Mouse (Mus musculus): Measurements from ENCODE around the gene 4932438H23Rik. TPM values are rescaled to one million over a fixed set of nuclear protein-coding genes. Genes with fewer than 3 reads are reported as not detected.

The 4932438H23Rik gene
- polyA plus RNA-seq, 1 experiment from 2014 or later, result 0.31 TPM

GRCm38 (mm10) chr16:91057741-91058140, 37.2 kb downstream of the 4932438H23Rik start:
- no peak for DNase-seq (ENCODE audit: low spot score)

DNA sequence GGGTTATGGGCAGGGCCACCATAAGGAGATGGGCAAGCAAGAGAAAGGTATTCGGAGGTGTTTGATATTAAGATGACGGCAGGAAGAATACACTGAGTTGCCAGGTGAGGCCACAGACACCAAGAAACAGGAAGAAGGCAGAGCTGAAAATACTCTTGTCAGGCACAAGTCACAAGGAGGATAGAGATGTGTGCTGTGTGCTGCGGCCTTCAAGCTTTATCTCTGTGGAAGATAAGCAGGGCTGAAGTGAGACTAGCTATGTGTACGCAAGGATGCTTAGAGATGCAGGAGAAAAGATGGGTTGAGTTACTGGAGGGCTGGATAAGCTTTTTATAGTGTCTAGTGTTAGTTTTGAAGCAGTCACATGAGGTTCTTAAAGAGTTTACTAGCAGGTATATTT, 37.7 kb downstream of the 4932438H23Rik start:
- DNase-seq (ENCODE audit: low spot score), result no peak

GRCm38 (mm10) chr16:91056043-91056821, 38.7 kb downstream of the 4932438H23Rik start:
- peak; percentile 70 for DNase-seq (ENCODE audit: low spot score)

DNA sequence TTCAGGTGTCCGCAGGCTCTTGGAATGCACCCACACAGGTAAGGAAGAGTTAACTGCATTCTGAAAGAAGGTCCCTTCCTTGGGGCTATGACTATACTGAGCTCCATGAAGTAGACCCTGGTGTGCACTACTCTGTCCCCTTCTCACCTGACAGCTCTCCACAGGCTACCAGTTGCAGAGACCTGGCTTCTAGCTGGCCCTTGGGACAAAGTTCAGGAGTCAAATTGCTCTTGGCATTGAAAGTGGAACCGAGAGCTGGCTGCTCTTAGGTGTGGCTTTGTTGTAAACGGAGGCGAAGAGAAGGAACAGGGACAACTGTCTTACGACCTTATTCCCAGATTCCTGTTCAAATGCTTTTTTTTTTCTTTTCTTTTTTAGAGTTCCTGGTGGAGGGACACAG, 39.8 kb downstream of the 4932438H23Rik start:
- DNase-seq (ENCODE audit: low spot score), result no peak

GRCm38 (mm10) chr16:91053599-91053998, 41.3 kb downstream of the 4932438H23Rik start:
- DNase-seq (ENCODE audit: low spot score), result no peak

DNA sequence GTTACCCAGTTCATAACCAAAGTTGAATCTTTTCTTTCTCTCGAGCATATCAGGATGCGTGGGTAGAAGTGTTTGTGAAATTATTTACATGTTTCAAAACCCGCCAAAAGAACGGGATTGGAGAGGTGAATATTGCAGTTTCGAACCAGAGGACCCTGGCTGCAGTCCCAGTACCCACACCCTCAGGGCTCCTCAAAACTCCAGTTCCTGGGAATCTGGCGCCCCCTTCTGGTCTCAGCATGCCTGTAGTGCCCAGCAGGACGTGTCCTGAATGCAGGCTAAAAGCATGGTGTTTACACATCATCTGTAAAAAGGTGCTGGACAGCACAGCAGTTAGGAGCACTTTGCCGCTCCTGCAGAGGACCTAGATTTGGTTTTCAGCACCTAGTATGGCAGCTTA, 49.4 kb downstream of the 4932438H23Rik start:
- peak; percentile 56 for DNase-seq (ENCODE audit: low spot score)

DNA sequence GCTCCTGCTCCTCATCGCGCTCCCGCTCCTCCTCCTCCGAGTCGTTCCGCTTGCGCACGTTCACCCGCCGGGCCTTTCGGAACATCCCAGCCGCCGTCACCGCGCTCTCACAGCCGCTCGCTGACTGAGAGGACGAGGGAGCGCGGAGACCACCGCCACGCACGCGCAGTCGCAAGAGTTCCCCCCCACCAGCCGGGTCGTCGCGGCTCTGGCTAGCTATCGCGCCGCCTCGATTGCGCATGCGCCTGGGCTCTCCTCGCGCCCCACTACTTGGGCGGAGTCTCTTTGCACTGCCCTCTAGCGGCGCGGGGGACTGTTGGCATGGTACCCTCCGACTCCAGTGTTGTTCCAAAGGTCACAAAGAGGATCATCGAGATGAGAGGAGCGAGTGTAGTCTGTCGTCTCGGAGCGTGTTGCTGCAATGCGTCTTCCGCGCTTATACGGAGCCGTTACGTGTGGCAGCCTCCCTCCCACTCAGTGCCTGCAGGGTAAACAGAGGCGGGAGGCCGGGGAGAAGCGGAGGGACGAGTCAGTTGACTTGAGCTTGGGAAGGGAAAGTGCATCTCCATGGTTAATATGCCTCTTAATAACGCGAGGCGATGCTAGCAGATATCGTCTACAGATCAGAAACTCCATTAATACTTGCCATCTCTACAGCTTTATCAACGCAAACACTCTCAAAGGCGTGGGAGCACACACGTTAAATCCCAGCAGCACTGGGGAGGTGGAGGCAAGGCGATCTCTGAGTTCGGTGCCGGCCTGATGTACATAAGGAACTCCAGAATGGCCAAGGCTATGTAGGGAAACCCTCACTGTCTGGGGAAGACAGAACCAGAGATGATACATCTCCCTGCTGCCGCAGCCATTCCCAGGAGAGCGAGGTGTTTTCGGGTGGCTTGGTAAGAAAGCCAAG, 50.4 kb downstream of the 4932438H23Rik start, which contains the start of gene Paxbp1:
Paxbp1 (minus strand) TSS at position 274 of the 913 bp plus-strand sequence.
- peak; percentile 100 for DNase-seq (ENCODE audit: low spot score)

- DNase-seq (ENCODE audit: low spot score), result peak; percentile 59
Observed at GRCm38 (mm10) chr16:91043461-91044248, 51.3 kb downstream of the 4932438H23Rik start.

DNA sequence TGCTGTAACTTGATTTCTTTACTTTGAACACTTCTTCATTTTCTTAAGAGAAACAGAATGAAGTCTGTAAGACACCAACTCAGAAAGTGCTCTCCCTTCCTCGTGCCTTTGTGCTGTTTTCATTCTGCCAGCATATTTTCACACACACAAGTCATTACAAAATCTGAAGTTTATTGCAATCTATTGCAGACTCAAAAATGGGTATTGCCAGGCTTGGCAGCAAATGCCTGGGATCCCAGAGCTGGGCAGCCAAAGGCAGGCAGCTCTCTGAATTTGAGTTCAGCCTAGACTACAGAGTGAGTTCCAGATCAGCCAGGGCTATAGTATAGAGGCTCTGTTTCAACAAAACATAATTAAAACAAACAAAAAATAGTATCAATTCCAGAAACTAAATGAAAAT, 52.3 kb downstream of the 4932438H23Rik start:
- no peak for DNase-seq (ENCODE audit: low spot score)

GRCm38 (mm10) chr16:91035866-91036265, 59.1 kb downstream of the 4932438H23Rik start:
- DNase-seq (ENCODE audit: low spot score), result no peak

GRCm38 (mm10) chr16:91030751-91031150, 64.2 kb downstream of the 4932438H23Rik start:
- no peak for DNase-seq (ENCODE audit: low spot score)

DNA sequence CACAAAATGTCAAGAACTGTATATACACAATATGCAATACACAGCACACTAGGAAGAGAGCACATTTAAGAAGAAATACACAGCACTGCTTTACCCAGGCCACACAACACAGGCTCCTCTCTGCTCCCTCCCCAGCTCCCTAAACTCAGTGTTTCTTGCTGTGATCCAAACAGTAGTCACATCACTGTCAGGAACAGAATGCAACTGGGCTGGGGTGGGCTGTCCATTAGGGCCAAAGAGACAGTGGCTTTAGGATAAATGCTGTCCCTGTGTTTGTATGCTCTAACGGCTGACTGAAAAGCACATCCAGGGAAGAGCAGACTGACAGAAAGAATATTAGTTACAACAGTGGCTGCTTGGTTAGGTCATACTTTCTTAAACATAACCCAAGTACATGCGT, 65.0 kb downstream of the 4932438H23Rik start:
- DNase-seq (ENCODE audit: low spot score), result no peak

DNA sequence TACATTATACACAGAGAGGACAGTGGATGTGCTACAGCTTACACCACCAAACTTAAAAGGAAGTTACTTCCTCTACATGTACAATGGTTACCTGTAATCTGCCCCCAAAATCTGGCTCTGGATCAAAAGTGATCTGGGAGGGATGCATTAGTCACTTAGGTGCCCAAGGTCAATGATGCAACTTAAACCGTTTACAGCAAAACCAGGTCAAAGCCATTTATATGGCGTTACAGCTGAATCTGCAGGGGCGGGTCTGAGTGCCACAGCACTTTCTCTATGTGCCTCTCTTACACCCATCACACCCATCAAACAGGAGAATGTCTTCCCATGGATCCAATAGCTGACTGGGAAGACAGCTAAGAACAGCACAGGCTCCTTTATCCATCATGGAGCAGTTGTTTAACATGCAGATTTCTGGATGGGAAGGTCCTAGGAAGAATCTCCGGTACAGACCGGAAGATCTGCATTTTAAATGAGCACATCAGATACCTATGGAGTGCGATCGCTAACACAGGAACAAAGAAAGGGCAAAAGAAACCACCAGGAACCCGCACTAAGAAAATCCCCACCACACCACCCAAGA, 65.7 kb downstream of the 4932438H23Rik start:
- no peak for DNase-seq (ENCODE audit: low spot score)

- DNase-seq (ENCODE audit: low spot score), result no peak
Observed at GRCm38 (mm10) chr16:91026290-91026689, 68.6 kb downstream of the 4932438H23Rik start.

- peak; percentile 9 for DNase-seq (ENCODE audit: low spot score)
Observed at GRCm38 (mm10) chr16:91023384-91023783, 71.5 kb downstream of the 4932438H23Rik start.

GRCm38 (mm10) chr16:91020842-91021483, 74.0 kb downstream of the 4932438H23Rik start:
- no peak for DNase-seq (ENCODE audit: low spot score)

- no peak for DNase-seq (ENCODE audit: low spot score)
Observed at GRCm38 (mm10) chr16:91019476-91019875, 75.4 kb downstream of the 4932438H23Rik start.

- no peak for DNase-seq (ENCODE audit: low spot score)
Observed at GRCm38 (mm10) chr16:91015761-91016160, 79.2 kb downstream of the 4932438H23Rik start.

GRCm38 (mm10) chr16:91011847-91012246, 83.1 kb downstream of the 4932438H23Rik start:
- DNase-seq (ENCODE audit: low spot score), result no peak

DNA sequence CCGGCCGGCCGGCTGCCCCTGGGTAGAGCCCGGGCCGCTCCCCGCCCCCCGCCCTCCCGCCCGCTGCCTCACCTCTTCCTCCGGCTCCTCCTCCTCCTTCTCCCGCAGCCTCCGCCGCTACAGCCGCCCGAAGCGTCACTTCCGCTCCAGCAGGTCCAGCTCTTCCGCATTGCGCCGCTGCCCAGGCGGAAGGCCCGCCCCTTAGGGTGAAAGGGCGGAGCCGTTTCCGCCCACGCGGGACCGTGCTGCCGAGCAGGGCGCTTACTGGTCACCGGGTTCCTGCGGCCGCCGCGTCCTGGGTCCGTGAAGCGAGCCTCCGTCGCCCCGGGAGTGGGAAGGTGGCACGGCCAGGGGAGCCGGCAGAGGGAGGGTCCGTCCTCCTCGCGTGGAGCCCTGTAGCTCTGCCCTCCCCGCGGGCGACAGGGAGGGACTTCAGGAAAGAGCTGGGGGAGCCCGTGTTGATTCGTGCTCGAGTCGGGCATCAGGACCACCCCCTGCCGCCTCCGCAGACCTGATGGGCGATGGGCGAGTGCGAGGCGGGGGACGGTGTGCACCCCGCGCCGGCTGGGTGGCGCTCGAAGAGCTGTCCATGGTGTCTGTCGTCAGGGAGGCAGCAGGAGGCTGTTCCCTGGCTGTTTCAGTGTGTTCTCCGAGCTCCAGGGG, 83.8 kb downstream of the 4932438H23Rik start, which contains the start of gene Synj1:
Synj1 (minus strand) TSS at position 288 of the 663 bp plus-strand sequence.
- peak; percentile 87 for DNase-seq (ENCODE audit: low spot score)
